ENCODE assay signal across 11 mouse cellular contexts in genomic region chr10:125996989-125997388, GRCm38 (mm10). TPM values are rescaled to one million over a fixed set of nuclear protein-coding genes. Genes with fewer than 3 reads are reported as not detected.
DNase-seq lines count a peak whose midpoint lies in the region; ATAC-seq and TF ChIP-seq lines count a peak whose summit lies in the region.
"Had no signal": no experiment of that assay in that cellular context is flagged by ENCODE, and none has a peak within 500 bp of the region (broad histone marks: within the 10 kb centered on the region; RNA-seq: fewer than 3 reads in every experiment).

No protein-coding gene starts in this region.

- 66% methylated on average over 9 of the region's 9 CpGs for WGBS in stomach, embryonic 16.5 days
- WGBS in stomach, postnatal 0 days, result 61% methylated on average over 9 of the region's 9 CpGs
- 34% methylated on average over 9 of the region's 9 CpGs for WGBS in forebrain, embryonic 11.5 days
- WGBS in limb, embryonic 10.5 days, result 88% methylated on average over 9 of the region's 9 CpGs
- WGBS in heart, adult 2 months, result 71% methylated on average over 9 of the region's 9 CpGs

- peaks cover 16% of the 10 kb centered on the region for H3K36me3 ChIP-seq in stomach, embryonic 16.5 days (ENCODE audit: control insufficient read depth, insufficient read depth, low read length)
- H3K36me3 ChIP-seq in stomach, postnatal 0 days (ENCODE audit: control insufficient read depth, insufficient read depth, low read length), result peaks cover 23% of the 10 kb centered on the region
- H3K36me3 ChIP-seq in forebrain, embryonic 11.5 days (ENCODE audit: control insufficient read depth, insufficient read depth, low read length), result no peaks in the 10 kb centered on the region
- peaks cover 90% of the 10 kb centered on the region for H3K36me3 ChIP-seq in limb, embryonic 10.5 days
- no peaks in the 10 kb centered on the region for H3K36me3 ChIP-seq in heart, adult 2 months (ENCODE audit: control insufficient read depth, insufficient read depth, low read length)

- H3K9ac ChIP-seq in stomach, embryonic 16.5 days (ENCODE audit: low read length), result no peak overlapping the region
- no peak overlapping the region for H3K9ac ChIP-seq in stomach, postnatal 0 days (ENCODE audit: low read length)
- H3K9ac ChIP-seq in forebrain, embryonic 11.5 days (ENCODE audit: low read length), result no peak overlapping the region
- H3K9ac ChIP-seq in heart, adult 2 months (ENCODE audit: low read depth, low read length), result no peak overlapping the region

- H3K27ac ChIP-seq in stomach, embryonic 16.5 days (ENCODE audit: low read length), result peak overlapping the region; percentile 14; the same call in 1 of the 2 replicates
- no peak overlapping the region for H3K27ac ChIP-seq in stomach, postnatal 0 days (replicated peaks)
- H3K27ac ChIP-seq in forebrain, embryonic 11.5 days (ENCODE audit: low read depth, low read length), result no peak overlapping the region
- H3K27ac ChIP-seq in limb, embryonic 10.5 days, result no peak overlapping the region
- H3K27ac ChIP-seq in heart, adult 2 months, result no peak overlapping the region

- no peak overlapping the region for H3K4me2 ChIP-seq in stomach, embryonic 16.5 days (ENCODE audit: low read depth, low read length)
- no peak overlapping the region for H3K4me2 ChIP-seq in stomach, postnatal 0 days (replicated peaks; ENCODE audit: low read depth)
- H3K4me2 ChIP-seq in forebrain, embryonic 11.5 days (ENCODE audit: low read depth, low read length, severe bottlenecking), result no peak overlapping the region

- no peaks in the 10 kb centered on the region for H3K9me3 ChIP-seq in stomach, embryonic 16.5 days (replicated peaks; ENCODE audit: control insufficient read depth, low read length)
- no peaks in the 10 kb centered on the region for H3K9me3 ChIP-seq in stomach, postnatal 0 days (ENCODE audit: control insufficient read depth, low read length)
- no peaks in the 10 kb centered on the region for H3K9me3 ChIP-seq in forebrain, embryonic 11.5 days (ENCODE audit: control insufficient read depth, low read length)
- no peaks in the 10 kb centered on the region for H3K9me3 ChIP-seq in limb, embryonic 10.5 days (replicated peaks)

- no peaks in the 10 kb centered on the region for H3K27me3 ChIP-seq in stomach, embryonic 16.5 days (ENCODE audit: control insufficient read depth, insufficient read depth, low read length)
- no peaks in the 10 kb centered on the region for H3K27me3 ChIP-seq in stomach, postnatal 0 days (ENCODE audit: control insufficient read depth, insufficient read depth, low read length)
- no peaks in the 10 kb centered on the region; the same call in 1 of the 2 replicates for H3K27me3 ChIP-seq in forebrain, embryonic 11.5 days (ENCODE audit: control insufficient read depth, insufficient read depth, low read length)
- no peaks in the 10 kb centered on the region for H3K27me3 ChIP-seq in limb, embryonic 10.5 days (ENCODE audit: low read depth, poor library complexity, severe bottlenecking)
- no peaks in the 10 kb centered on the region for H3K27me3 ChIP-seq in heart, adult 2 months (ENCODE audit: control insufficient read depth, insufficient read depth, low read length)

- intact Hi-C loops in heart, adult 2 months (cut with DNase I), result loop anchor here (5.0 to 10.0 kb wide), 2 partner anchors 210 to 272 kb away; no protein-coding TSS in a partner anchor

- peaks cover 8% of the 10 kb centered on the region for H3K4me1 ChIP-seq in stomach, embryonic 16.5 days (ENCODE audit: control insufficient read depth, insufficient read depth, low read length)
- no peaks in the 10 kb centered on the region for H3K4me1 ChIP-seq in stomach, postnatal 0 days (replicated peaks; ENCODE audit: control insufficient read depth, insufficient read depth)
- H3K4me1 ChIP-seq in forebrain, embryonic 11.5 days (replicated peaks; ENCODE audit: control insufficient read depth, insufficient read depth, low read length), result peaks cover 4% of the 10 kb centered on the region; the same call in 1 of the 2 replicates
- H3K4me1 ChIP-seq in limb, embryonic 10.5 days, result peaks cover 29% of the 10 kb centered on the region
- peaks cover 1% of the 10 kb centered on the region; the same call in 1 of the 2 replicates for H3K4me1 ChIP-seq in heart, adult 2 months (ENCODE audit: control insufficient read depth, insufficient read depth, low read length)

- ATAC-seq in stomach, embryonic 16.5 days (ENCODE audit: insufficient read depth, low FRiP score), result no peak
- ATAC-seq in stomach, postnatal 0 days (ENCODE audit: low FRiP score, low TSS enrichment), result no peak
- ATAC-seq in forebrain, embryonic 11.5 days (replicated peaks; ENCODE audit: low FRiP score), result peak; percentile 57

- H3K4me3 ChIP-seq in stomach, embryonic 16.5 days (replicated peaks; ENCODE audit: low read length), result no peak overlapping the region
- no peak overlapping the region for H3K4me3 ChIP-seq in stomach, postnatal 0 days (ENCODE audit: low read depth, low read length)
- no peak overlapping the region for H3K4me3 ChIP-seq in forebrain, embryonic 11.5 days (ENCODE audit: low read depth, low read length)
- no peak overlapping the region for H3K4me3 ChIP-seq in limb, embryonic 10.5 days
- no peak overlapping the region for H3K4me3 ChIP-seq in heart, adult 2 months

- no peak for TF ChIP-seq CTCF in stomach, postnatal 0 days (IDR thresholded peaks at IDR 0.05; ENCODE audit: low read depth)
- TF ChIP-seq CTCF in heart, adult 2 months (IDR thresholded peaks at IDR 0.05), result no peak

- H3K79me2 ChIP-seq in heart, adult 2 months (replicated peaks; ENCODE audit: control insufficient read depth, insufficient read depth, low read length), result no peaks in the 10 kb centered on the region

- no peak for TF ChIP-seq EP300 in stomach, postnatal 0 days (optimal IDR thresholded peaks at IDR 0.05)
- no peak for TF ChIP-seq EP300 in heart, adult 2 months (IDR thresholded peaks at IDR 0.05; ENCODE audit: insufficient read depth, low read depth, low read length)

- DNase-seq in stomach, postnatal 0 days (ENCODE audit: low spot score), result no peak
- peak; percentile 67 for DNase-seq in forebrain, embryonic 11.5 days (ENCODE audit: low spot score)
- peak; percentile 28 for DNase-seq in limb, embryonic 10.5 days (ENCODE audit: low spot score)
- no peak for DNase-seq in adrenal gland, postnatal 36 days
- no peak for DNase-seq in urinary bladder, adult 2 months (ENCODE audit: low spot score)
- no peak for DNase-seq in heart, adult 2 months
- DNase-seq: gastrocnemius, postnatal 36 days; lung, adult 2 months; thymus, adult 18-20 months had no signal

- TF ChIP-seq POLR2A in heart, adult 2 months (IDR thresholded peaks at IDR 0.05; ENCODE audit: insufficient read depth, low read depth, low read length), result no peak

RNA-seq across cellular contexts. Expression of gene Lrig3, which starts 31.0 kb away (rescaled TPM):
- 17.4 and 17.5 TPM in 2 replicates for polyA plus RNA-seq in stomach, embryonic 16.5 days (2015; fragmentation: Nextera tagmentation; extraction: Ambion mirVana)
- polyA plus RNA-seq in stomach, postnatal 0 days (2015; fragmentation: Nextera tagmentation; extraction: Ambion mirVana), result 11.3 and 11.6 TPM in 2 replicates
- polyA plus RNA-seq in forebrain, embryonic 11.5 days (2014; fragmentation: Nextera tagmentation; extraction: Ambion mirVana), result 10.9 and 11.2 TPM in 2 replicates
- 31.6 and 49.9 TPM in 2 replicates for polyA plus RNA-seq in limb, embryonic 10.5 days (2016; fragmentation: Nextera tagmentation; extraction: Ambion mirVana)
- 1 to 10 TPM; 4.7 to 5.9 TPM for total RNA-seq in adrenal gland, postnatal 36 days (2021)
- polyA plus RNA-seq in urinary bladder, adult 2 months (2012; rRNA removed), result 6.1 and 7.0 TPM in 2 replicates
- total RNA-seq in heart, adult 2 months (2021), result 1 to 10 TPM; 1.4 to 2.2 TPM
- 1.3 and 1.7 TPM in 2 replicates for polyA plus RNA-seq in heart, adult 2 months (2012; rRNA removed)
- total RNA-seq: neutrophil, adult 5-6 weeks had no signal

Comparison
In these comparisons a context has a peak if more than half of its experiments do, and no peak if none do; other contexts are left out.
1. DNase-seq: peak in forebrain, embryonic 11.5 days (single experiment) and limb, embryonic 10.5 days (single experiment); none in stomach, postnatal 0 days (single experiment), adrenal gland, postnatal 36 days (0 of 2), urinary bladder, adult 2 months (single experiment) and heart, adult 2 months (0 of 2).